Mouse (Mus musculus) megakaryocyte, embryonic 14.5 days (primary cell): ENCODE data around the gene Zhx3.

ENCODE experiments used
- FLI1 ChIP-seq: IDR thresholded peaks from 2 replicates; pipeline ENCODE4 v1.6.1; 2012; ENCODE audit warnings: low read length, inconsistent platforms, mixed read lengths
- GATA1 ChIP-seq: IDR thresholded peaks from 3 replicates; pipeline ENCODE4 v1.6.1; 2012; ENCODE audit warnings: mixed read lengths, low read length, inconsistent platforms, borderline replicate concordance

GRCm38 (mm10) chr2:160729851-160730796 is 142.7 kb downstream of the Zhx3 start:
- TF ChIP-seq GATA1 (no peak), FLI1 (no peak)
